Mouse (Mus musculus) thymus, postnatal 25 days (tissue): ENCODE measurements around the gene Cpa3.

Source experiments
- DNase-seq: peaks from one replicate; pipeline ENCODE4 v3.0.0; 2022

Gene Cpa3

DNA sequence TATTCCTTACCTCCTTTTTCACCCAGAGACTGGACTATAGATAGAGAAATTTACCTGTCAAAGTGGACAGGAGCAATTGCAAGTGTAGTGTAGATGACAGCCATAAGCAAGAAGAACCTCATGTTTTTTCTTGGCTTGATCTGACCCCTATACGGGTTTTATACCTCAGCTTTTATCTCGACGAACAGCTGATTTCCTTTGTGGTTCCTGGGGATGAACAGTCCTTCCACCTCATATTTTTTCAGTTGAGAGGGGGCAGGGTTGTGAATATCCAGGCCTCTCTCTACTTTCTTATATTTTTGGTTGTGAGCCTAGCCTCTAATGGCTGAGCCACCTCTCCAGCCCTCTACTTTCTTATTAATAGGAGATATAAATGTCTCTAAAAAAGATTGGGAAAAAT, at the start of gene Cpa3:
Gene Cpa3 (minus strand): TSS at position 132 of the 400 bp plus-strand sequence.
- DNase-seq = no peak

DNA sequence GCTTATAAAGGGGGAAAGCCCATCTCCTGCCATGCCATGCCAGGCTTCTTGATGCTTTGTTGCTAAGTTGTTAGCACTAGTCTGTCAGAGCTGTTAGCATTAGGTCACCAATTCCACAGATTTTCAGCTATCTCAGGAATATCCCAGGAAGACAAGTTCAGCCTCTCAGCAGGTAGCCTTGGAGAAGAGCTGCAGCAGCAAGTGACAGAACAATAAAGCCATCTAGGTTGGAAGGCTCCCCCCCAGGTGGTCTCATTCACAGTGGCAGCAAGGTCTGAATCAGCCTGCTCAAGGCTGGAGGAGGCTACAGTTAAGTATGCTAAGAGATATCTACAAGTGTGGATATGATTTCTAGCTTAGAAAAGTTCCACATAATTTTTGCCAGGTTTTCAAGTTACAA, 49.4 kb upstream of the Cpa3 start:
- DNase-seq = no peak

DNA sequence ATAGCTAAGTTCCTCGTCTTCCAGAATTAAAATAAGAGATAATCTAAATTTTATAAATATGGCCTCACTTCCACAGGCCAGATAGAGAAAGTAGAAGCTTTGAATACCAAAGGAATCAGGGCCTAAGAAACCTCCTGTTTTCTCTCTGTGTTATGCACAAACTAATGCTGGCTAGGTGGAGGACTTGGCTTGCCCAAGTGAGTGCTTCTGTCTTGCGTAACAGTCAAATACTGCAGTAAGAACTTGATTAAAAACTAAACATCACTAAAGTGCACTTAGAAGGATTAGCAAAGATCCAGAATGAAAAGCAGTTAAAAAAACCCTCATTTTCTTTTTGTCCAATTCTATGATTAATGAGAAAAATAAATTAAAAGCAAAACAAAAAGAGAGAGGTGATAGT, 46.8 kb upstream of the Cpa3 start:
- no peak for DNase-seq

DNA sequence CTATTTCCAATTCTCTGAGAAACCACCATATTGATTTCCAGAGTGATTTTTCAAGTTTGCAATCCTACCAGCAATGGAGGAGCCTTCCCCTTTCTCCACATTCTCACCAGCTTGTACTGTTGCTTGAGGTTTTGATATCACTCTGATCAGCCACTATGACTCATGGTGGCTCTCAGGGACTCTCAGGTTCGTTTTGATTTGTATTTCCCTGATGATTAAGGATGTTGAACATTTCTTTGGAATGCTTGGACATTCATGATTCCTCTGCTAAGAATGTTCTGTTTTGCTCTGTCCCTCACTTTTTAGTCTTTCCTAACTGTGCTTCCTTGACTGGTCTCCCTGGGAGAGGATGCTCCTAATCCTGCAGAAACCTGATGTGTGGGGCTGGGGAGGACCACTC, 39.8 kb upstream of the Cpa3 start:
- no peak for DNase-seq

DNA sequence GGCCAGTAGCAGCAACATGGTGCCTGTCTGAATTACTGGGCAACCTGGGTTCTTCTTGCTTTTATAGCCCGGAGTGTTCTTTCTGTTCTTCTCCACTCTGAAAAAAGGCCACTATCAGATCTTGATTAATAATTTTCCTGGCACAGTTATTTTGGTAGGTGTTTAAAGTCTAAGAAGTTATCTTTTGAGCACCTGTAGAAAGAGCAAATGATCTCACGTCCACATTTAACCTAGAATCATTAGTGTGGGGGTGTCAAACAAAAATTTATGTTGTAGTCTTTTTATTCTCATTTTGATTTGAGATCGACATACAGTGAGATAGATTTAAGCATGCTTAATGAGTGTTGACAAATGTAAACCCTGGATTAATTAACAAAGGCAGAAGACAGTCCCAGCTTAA, 33.7 kb upstream of the Cpa3 start, which contains the start of gene Cpb1:
Gene Cpb1 (minus strand): TSS at position 101 of the 400 bp plus-strand sequence.
- no peak for DNase-seq

DNA sequence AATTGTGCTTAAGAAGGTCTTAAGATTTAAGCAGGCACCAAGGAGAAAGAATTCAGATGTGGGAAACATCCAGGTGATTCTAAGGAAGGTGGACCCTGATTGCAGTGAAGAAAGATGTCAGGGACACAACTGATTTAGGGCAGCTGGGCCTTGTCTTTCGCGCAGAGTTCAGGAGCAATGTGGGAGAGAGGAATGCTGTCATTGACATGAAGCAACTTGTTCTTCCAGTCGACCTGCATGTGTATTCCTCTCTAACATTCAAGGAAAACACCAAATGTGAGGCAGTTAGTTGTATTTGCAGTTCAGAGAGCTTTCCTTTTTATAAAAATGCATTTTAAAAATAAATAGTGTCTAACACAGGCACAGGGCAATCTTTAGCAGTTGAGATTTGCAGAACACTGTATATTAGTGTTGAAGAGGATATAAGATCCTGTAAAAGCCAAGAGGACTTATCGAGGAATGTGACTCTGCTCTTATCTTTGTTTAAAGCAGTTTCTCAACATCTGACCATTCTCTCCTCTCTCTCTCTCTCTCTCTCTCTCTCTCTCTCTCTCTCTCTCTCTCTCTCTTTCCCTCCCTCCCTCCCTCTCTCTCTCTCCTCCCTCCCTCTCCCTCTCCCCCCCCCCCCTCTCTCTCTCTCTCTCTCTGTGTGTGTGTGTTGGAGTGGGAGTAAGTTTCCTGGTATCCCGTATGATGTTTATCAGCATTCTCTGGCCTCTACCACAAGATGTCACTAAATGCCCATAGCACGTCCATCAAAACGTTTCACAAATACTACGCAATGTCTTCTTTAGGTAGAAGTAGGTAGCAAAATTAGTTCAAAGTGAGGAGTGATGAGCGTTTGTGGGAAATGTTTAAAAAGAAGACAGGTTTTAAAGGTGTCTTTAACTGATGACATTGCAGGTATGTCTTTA, 12.8 kb upstream of the Cpa3 start:
- no peak for DNase-seq

DNA sequence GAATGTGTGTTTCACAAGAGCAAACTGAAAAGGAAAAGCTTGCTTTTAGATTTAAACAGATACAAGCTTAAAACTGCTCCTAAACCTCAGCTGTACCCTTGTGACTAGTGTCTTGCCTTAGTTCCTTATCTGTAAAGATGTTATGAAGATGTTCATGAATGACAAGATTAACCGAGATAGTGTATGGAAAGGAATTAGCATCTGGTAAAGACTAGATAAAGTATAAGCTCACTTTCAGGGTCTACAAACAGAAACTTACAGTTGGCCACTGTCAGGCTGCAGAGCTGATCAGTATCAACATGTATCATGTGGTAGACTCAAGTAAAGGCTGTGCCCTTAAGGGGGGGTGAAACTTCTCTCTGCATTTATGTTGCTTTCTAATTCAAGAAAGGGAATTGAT, 1.9 kb upstream of the Cpa3 start:
- no peak for DNase-seq

DNA sequence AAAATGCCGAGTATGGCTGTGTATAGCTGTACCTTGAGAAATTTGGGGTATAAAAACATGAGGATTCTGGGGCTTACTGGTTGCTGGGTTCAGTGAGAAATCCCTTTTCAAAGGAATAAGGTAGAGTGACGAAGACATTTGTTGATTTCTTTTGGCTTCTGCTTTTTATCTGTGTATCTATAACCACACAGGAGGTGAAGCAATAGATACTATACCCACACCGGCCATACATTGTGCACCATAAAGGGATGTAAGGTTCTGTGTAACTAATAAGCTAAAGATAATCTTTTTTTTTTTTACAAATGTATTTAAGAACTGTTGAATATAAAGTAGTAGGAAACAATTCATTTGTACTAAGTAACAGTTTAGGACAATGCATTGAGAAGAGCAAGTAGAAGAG, 2.2 kb downstream of the Cpa3 start:
- DNase-seq = no peak

DNA sequence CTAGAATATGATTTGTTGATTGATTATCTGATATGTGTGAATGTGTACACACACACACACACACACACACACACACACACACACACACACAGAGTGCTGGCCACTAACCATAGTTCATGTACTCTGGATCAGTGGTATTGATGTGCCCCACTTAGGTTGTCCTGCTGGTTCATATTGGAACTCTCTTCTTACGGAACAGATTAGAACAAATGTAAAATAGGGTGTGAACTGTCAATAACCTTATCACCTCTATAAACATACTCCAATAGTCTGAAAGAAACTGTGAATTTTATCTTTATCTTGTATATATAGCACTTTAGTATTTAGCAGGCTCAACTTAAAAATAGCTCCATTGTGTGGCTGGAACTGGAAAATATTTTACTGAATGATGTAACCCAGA, 5.0 kb downstream of the Cpa3 start:
- no peak for DNase-seq

DNA sequence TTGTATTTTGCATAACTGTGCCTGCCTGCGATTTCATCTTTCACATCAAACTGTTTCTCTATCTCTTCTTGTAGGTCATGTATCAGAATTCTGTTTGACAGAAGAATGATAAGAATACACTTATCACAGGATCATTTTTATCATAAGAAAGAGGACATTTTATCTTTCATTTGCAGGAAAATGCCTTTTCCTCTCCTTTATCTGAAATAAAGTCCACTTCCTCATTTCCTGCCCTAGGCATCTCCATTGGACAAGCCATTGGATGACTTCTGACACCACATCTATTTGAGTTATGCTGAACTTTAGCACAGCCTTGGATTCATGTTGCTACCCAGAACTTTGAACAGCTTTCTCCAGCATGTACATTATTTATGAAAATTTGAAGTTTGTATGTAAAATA, 13.0 kb downstream of the Cpa3 start:
- no peak for DNase-seq

DNA sequence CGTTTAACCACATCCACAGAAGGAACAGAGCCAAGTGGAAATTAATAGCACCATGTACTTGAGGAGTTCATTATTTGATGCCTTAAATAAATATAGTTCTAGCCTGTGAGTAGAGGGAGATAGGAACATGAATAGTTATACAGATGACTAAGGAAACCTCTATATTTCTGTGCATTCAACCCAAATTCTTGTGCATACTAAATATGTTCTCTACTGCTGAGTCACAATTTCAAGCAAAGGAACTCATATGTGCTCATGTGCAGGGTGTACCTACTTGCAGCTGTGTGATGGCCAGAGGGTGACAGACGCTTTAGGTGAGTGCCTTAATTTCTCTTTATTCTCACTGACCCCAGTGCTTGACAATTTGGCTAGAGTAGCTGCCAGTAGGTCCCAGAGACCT, 16.6 kb downstream of the Cpa3 start:
- no peak for DNase-seq

DNA sequence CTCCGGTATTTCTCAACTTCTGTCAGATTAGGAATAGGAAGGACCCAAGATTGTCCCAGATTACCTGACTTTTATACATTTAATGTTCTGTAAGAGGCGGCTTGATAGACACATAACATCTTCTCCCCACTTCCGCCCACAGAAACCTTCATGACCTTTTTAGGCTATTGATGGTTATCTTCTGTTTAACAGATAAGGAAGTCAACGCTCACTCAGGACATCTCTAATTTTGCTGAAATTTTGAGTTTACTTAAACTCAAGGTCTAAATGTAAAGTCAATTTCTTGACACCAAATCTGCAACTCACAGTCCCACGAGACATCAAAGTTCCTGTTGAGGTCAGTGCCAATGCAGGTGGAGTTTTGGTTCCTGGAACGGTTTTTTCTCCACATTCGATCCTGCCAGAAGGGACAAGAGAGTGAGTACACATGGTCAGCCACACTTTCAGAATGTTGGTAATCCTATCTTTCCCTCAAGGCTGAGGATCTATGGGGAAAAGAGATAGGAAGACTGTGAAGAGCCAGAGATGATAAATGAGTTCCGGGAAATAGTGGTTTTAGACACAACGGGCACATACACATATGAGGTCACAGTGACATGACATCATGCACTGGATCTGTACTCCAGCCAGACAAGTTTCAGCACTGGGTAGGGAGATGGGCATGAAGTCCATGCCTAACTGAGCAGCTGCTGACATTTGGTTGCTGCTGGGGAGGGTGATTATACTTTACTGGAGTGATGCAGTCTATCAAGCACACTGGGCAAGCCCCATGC, 18.9 kb downstream of the Cpa3 start:
- no peak for DNase-seq

DNA sequence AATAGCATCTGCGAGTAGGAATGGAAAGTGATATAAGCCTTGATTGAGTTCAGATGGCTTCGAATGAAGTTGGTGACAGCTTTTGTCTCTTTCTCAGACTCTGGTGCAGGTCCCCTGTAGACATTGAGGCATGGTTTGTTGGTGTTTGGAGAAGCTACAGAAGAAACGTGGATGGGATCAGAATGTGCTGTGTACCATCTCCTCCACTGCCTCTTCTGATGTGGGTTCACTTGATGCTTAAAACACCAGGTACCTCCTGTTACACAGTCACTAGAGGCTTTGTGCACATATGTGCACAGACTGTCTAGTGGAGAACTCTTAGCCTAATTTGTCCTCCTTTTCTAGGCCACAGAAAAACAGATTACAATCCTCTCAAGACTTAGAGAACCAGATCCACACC, 19.8 kb downstream of the Cpa3 start:
- peak; percentile 17 for DNase-seq

DNA sequence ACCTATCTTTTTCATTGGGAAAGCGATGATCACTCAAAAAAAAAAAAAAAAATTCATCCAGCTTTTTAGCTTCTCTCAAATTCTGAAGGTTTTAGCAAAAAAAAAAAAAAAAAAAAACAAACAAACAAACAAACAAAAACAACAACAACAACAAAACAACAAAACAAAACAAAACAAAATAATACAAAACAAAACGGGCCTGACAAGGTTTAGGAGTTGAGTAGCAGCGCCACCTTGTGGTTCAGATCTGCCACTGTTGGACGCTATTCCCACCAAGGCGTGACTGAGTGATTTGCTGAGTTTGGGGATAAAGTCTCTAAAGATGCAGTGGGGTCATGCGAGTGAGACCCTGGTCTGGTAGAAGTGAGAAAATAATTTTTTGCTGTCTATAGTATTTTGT, 43.1 kb downstream of the Cpa3 start:
- peak; percentile 55 for DNase-seq

DNA sequence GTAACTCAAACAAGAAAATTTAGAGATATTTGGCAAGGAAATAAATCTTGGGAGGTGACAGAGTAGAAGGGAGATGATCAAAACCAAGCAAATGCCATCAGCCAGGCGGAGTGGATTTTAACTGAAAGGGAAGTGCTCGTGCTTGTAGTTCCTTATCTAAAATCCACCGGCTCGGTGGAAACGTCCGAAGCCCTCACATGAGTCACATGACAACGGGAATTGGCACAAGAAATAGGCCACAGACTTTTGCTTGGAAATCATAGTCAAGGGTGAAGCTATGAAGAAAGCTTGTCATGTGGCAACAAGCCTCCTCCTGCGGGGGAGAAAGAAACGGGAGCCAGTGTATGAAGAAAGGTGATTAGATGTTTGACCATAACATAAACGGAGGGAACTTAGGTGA, 44.1 kb downstream of the Cpa3 start:
- no peak for DNase-seq

DNA sequence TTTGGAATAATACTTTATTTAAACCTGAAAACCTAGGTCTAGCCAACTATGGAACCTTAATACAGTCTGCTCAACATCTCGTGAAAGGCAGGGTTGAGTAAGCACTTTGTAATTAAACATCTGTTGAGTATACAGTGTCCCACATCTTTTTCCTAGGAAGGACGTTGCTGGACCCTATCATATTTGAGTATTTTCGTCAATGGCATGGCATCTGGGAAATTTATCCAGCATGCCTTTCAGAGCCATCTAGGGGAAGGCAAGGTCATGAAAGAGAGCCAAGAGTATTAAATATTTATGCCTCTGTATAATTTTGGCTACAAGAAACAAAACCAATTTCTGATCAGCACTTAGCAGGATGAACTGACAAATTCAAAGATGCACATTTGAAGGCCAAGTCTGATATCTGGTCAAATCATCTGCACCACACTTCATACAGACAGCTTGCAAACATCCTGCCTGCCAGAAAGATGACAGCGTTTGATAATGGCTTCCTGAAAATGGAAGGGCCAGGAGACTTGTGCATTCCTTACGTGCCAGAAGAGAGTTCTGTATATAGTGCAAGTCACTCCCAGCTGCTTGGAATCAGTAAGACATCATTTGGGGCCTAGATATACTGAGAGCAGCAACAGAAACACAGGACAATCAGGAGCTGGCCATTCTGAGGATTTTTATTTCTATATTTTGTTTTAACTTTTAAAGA, 52.9 kb downstream of the Cpa3 start:
- no peak for DNase-seq

DNA sequence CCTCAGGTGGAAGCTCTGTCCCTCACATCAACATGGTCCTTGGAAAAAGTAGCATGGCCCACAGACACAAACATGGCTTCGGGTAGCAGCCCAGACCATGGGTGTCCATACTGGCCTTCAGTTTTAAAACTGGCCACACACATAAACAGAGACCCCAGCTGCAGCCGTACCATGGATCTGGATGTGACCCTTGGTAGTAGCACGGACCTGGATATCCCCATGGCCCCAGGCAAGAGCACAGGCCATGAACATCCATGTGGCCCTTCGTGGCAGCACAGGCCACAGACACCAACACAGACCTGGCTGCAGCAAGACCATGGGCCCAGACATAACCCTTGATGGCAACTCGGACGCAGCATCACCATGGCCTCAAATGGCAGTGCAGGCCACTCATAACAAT, 69.6 kb downstream of the Cpa3 start:
- DNase-seq = no peak

DNA sequence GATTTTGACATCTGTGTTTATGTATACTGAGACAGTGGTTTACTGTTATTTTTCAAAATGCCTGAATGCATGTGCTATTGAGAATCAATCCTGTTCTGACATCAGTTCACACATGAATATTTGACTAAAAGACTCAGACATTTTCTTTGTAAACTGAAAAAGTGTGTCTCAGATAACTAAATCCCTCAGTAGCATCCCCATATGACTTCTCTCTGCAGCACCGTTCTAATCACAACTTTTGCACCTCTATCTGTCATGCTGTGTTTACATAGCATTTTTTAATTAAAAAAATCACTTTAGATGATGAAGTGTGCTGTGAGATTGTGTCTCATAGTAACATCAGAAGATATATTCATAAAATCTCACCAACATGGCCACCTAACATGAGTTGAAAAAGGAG, 74.5 kb downstream of the Cpa3 start:
- no peak for DNase-seq
